Mouse (Mus musculus) frontal cortex, postnatal 36 days (tissue): ENCODE measurements around the gene Cd70.
A peak's percentile ranks its signal among the peaks of the same experiment; 100 is the strongest.

Experiments
- DNase-seq, 2 experiments: peaks; one replicate each; pipeline ENCODE4 v3.0.0; 2022; ENCODE audit warnings: low spot score in 2 of 2

Cd70 gene

DNA sequence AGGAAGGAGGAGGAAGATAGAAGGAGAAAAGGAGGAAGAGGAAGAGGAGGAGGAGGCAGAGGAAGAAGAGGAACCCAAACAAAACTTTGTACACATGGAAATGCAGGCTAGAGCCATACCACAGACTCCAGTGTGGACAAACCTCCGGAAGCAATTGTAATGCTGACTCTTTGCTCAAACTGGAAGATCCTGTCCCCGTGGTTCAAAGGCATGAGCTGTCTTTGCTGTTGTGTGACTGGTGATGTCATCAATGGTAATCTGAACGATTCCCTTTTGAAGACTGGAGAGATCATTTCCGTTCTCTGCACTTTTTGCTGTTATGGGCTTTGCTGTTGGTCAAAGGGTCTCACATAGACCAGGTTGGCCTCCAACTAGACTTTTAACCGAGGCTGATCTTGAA lies 51.3 kb downstream of the Cd70 start:
- DNase-seq, result no peak

DNA sequence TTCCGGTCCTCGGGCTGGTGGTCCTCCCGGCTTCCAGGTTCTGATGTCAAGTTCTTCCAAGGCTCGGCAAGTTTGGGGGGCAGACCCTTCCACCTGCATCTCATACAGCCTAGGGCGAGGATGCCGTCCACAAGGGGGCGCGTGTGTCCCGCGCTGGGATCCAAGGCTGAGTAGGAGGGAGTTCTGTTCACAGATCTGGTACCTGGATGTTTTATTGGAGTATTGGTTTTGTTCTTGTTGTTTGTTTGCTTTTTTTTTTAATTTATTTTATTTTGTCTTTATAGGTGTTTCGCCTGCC lies 53.0 kb downstream of the Cd70 start:
- peak; percentile 81 to 83 for DNase-seq
